Mouse (Mus musculus): Measurements from ENCODE around the gene Dnmt1.

- no peak for TF ChIP-seq CTCF (IDR thresholded peaks at IDR 0.05)
- TF ChIP-seq EP300 (IDR thresholded peaks at IDR 0.05; ENCODE audit: insufficient read depth, low read depth, low read length), result no peak
- no peak for TF ChIP-seq POLR2A (IDR thresholded peaks at IDR 0.05; ENCODE audit: insufficient read depth, low read depth, low read length)
Observed at GRCm38 (mm10) chr9:20943911-20944310, 15.8 kb downstream of the Dnmt1 start.

Measured in heart, adult 2 months (tissue).